Mouse (Mus musculus): ENCODE measurements around the gene Btd. TPM values are rescaled to one million over a fixed set of nuclear protein-coding genes. Genes with fewer than 3 reads are reported as not detected.
A peak's percentile ranks its signal among the peaks of the same experiment; 100 is the strongest.
"Not testable (repeated sequence)": the region's sequence is repeated elsewhere in the genome, so short reads cannot be mapped to it uniquely, and the experiment has no call there.

Btd gene
- 27.8 and 28.6 TPM in 2 replicates for polyA plus RNA-seq (2015; fragmentation: Nextera tagmentation; extraction: Ambion mirVana)

DNA sequence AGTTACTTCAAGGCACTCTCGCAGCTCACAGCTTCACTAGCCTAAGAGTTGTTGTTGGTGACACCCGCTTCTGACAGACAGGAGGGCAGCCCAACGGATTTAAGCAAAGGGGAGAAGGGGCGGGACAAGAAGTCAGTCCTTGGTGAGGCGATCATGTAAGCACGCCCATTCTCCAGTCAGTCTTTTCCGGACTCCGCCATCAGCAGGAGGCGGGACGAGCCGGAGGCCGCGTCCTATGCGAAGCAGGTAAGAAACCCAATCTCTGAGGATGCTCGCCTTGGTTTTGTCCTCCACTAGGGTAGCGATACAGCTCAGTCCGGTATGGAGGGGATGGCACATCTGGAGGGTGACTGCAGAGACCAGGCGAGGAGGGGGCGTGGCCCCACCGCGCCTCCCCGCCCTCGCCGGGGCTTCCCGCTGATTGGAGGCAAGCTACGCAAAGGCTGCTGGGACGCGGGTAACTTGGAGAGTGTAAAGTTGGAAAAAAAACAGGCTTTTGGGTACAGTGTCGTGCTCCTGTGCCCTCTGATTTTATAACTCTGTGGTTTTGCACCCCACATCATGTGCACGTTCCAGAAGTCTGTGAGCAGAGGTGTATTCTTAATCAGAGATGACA, at the start of gene Btd, which contains the start of gene Hacl1:
TSS of gene Btd (plus strand) at position 139 of the 616 bp plus-strand sequence.
TSS of gene Hacl1 (minus strand) at position 397 of the 616 bp plus-strand sequence.
- Histone ChIP-seq H3K27ac (ENCODE audit: low read length) (peak within 1 kb of the TSS; percentile 81), H3K9ac (ENCODE audit: low read length) (peak within 1 kb of the TSS; percentile 77), H3K36me3 (ENCODE audit: control insufficient read depth, insufficient read depth, low read length) (no peaks in the 10 kb centered on the region), H3K4me3 (ENCODE audit: low read length) (peak within 1 kb of the TSS; percentile 72), H3K27me3 (ENCODE audit: control insufficient read depth, insufficient read depth, low read depth, low read length) (no peaks in the 10 kb centered on the region), H3K4me2 (ENCODE audit: low read depth, low read length) (peak within 1 kb of the TSS; percentile 80), H3K4me1 (replicated peaks; ENCODE audit: control insufficient read depth, insufficient read depth, low read length) (peaks cover 3% of the 10 kb centered on the region; the same call in 1 of the 2 replicates), H3K9me3 (ENCODE audit: control insufficient read depth, low read length) (no peaks in the 10 kb centered on the region)
- peak; percentile 98 for ATAC-seq (ENCODE audit: low read depth)
- 0% methylated on average over 30 of the region's 30 CpGs for WGBS

DNA sequence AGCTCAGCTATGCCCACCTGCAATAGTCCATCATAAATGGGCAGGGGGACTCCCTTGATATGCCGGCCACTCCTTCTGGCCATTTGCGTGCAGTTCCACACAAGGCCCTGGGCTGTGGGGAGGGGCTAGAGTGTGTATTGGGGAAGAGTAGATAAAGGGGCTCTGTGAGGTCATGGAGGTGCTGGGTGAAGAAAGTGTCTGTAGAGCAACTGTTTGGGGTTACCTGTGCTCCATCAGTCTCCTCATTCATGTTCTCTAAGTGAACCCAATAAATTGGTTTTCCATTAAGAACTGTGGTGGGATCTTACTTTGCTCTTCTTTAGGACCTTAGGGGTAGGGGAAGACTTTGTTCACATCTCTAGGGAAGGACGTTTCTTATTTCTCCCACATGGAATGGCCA, 49.6 kb upstream of the Btd start, which contains the start of gene Colq:
TSS of gene Colq (minus strand) at position 101 of the 400 bp plus-strand sequence.
- no peak within 1 kb of the TSS for H3K27ac ChIP-seq (ENCODE audit: low read length)
- H3K27me3 ChIP-seq (ENCODE audit: control insufficient read depth, insufficient read depth, low read depth, low read length): no peaks in the 10 kb centered on the region
- no peaks in the 10 kb centered on the region for H3K4me1 ChIP-seq (replicated peaks; ENCODE audit: control insufficient read depth, insufficient read depth, low read length)
- ATAC-seq (ENCODE audit: low read depth): no peak
- WGBS: 86% methylated on average over 3 of the region's 3 CpGs
- H3K36me3 ChIP-seq (ENCODE audit: control insufficient read depth, insufficient read depth, low read length): no peaks in the 10 kb centered on the region
- no peak within 1 kb of the TSS for H3K4me2 ChIP-seq (ENCODE audit: low read depth, low read length)
- H3K9me3 ChIP-seq (ENCODE audit: control insufficient read depth, low read length): no peaks in the 10 kb centered on the region
- H3K4me3 ChIP-seq (ENCODE audit: low read length): no peak within 1 kb of the TSS
- H3K9ac ChIP-seq (ENCODE audit: low read length): no peak within 1 kb of the TSS

DNA sequence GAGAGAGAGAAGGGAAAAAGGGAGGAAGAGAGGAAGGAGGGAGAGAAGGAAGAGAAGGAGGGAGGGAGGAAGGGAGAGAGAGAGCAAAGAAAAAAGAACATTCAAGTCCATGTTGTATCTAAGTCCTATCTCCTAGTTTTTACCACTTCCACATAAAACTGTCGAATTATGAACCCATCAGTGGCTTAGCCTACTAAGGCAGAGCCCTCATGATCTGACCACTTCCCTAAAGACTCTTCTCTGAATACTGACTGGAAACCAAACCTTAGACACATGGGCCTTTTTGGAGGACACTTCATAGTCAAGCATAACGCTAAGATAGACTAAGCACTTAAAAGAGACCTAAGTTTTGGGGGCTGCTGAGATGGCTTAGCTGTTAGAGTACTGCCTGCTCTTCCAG, 47.8 kb upstream of the Btd start:
- no peak for ATAC-seq (ENCODE audit: low read depth)
- no peak overlapping the region for H3K27ac ChIP-seq (ENCODE audit: low read length)
- 86% methylated on average over 2 of the region's 2 CpGs for WGBS
- H3K4me1 ChIP-seq (replicated peaks; ENCODE audit: control insufficient read depth, insufficient read depth, low read length): no peaks in the 10 kb centered on the region
- no peaks in the 10 kb centered on the region for H3K9me3 ChIP-seq (ENCODE audit: control insufficient read depth, low read length)
- no peak overlapping the region for H3K4me2 ChIP-seq (ENCODE audit: low read depth, low read length)
- H3K9ac ChIP-seq (ENCODE audit: low read length): no peak overlapping the region
- no peaks in the 10 kb centered on the region for H3K27me3 ChIP-seq (ENCODE audit: control insufficient read depth, insufficient read depth, low read depth, low read length)
- no peaks in the 10 kb centered on the region for H3K36me3 ChIP-seq (ENCODE audit: control insufficient read depth, insufficient read depth, low read length)
- no peak overlapping the region for H3K4me3 ChIP-seq (ENCODE audit: low read length)

DNA sequence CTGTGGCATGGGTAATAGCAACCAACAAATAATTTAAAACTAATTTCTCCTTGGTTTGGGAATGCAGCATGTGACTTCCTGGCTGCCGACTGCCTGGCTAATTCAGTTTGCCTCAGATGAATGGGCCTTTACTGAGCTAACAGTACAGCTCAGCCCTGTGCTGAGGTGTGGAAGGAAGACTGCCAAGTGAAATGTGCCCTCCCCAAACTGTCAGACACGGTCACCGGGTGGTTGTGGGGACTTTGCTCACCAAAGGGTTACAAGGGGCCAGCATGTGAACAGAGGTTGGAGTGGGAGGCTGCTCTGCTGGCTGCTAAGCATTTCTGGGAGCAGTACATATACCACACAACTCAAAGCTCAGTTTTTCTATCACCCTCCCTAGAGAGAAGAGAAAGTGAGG, 46.1 kb upstream of the Btd start:
- Histone ChIP-seq H3K4me2 (ENCODE audit: low read depth, low read length) (no peak overlapping the region), H3K4me1 (replicated peaks; ENCODE audit: control insufficient read depth, insufficient read depth, low read length) (no peaks in the 10 kb centered on the region), H3K9ac (ENCODE audit: low read length) (no peak overlapping the region), H3K36me3 (ENCODE audit: control insufficient read depth, insufficient read depth, low read length) (no peaks in the 10 kb centered on the region), H3K27me3 (ENCODE audit: control insufficient read depth, insufficient read depth, low read depth, low read length) (no peaks in the 10 kb centered on the region), H3K9me3 (ENCODE audit: control insufficient read depth, low read length) (no peaks in the 10 kb centered on the region), H3K4me3 (ENCODE audit: low read length) (no peak overlapping the region), H3K27ac (ENCODE audit: low read length) (no peak overlapping the region)
- WGBS: 64% methylated on average over 3 of the region's 3 CpGs
- no peak for ATAC-seq (ENCODE audit: low read depth)

DNA sequence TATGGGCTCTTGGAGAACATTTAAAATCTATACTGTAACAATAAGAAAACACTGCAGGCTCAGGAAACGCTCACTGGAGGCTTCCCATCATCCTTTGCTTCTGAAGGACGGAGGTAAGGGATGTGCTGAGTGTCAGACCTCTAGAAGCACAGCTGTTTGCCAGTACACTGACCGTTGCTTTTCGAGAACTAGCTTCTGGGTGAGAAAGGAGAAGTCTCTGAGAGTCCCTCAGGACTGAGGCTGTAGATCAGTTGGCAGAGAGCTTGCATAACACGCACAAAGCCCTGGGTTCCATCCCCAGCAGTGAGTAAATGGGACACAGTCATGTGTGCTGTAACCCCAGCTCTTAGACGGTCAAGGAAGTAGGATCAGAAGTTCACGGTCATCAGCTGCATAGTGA, 44.4 kb upstream of the Btd start:
- no peak overlapping the region for H3K4me2 ChIP-seq (ENCODE audit: low read depth, low read length)
- WGBS: 64% methylated on average over 7 of the region's 7 CpGs
- H3K4me1 ChIP-seq (replicated peaks; ENCODE audit: control insufficient read depth, insufficient read depth, low read length): no peaks in the 10 kb centered on the region
- no peaks in the 10 kb centered on the region for H3K27me3 ChIP-seq (ENCODE audit: control insufficient read depth, insufficient read depth, low read depth, low read length)
- no peaks in the 10 kb centered on the region for H3K9me3 ChIP-seq (ENCODE audit: control insufficient read depth, low read length)
- no peaks in the 10 kb centered on the region for H3K36me3 ChIP-seq (ENCODE audit: control insufficient read depth, insufficient read depth, low read length)
- ATAC-seq (ENCODE audit: low read depth): no peak
- H3K27ac ChIP-seq (ENCODE audit: low read length): no peak overlapping the region
- H3K4me3 ChIP-seq (ENCODE audit: low read length): no peak overlapping the region
- H3K9ac ChIP-seq (ENCODE audit: low read length): no peak overlapping the region

DNA sequence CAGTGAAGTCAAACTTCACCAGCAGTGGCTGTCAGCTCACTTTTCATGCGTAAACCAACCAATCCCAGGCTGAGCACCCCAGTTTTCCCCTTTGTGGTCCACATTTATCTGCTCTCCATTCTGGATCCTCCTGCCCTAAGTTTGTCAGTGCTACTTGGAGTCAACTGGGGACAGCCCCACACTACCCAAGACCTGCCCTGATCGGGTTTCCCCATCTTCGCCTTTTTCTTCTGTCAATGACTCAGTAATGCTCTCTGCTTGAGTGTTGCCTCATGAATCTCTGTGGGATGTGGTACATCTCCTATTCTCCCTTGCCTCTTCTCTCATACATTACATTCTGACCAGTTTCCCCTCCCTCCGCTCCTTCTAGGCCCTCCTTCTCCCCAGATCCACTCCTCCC, 43.4 kb upstream of the Btd start:
- no peaks in the 10 kb centered on the region for H3K4me1 ChIP-seq (replicated peaks; ENCODE audit: control insufficient read depth, insufficient read depth, low read length)
- no peak overlapping the region for H3K4me2 ChIP-seq (ENCODE audit: low read depth, low read length)
- WGBS: 92% methylated on average over 4 of the region's 4 CpGs
- H3K27ac ChIP-seq (ENCODE audit: low read length): no peak overlapping the region
- H3K9me3 ChIP-seq (ENCODE audit: control insufficient read depth, low read length): no peaks in the 10 kb centered on the region
- no peak overlapping the region for H3K4me3 ChIP-seq (ENCODE audit: low read length)
- H3K36me3 ChIP-seq (ENCODE audit: control insufficient read depth, insufficient read depth, low read length): no peaks in the 10 kb centered on the region
- no peak for ATAC-seq (ENCODE audit: low read depth)
- H3K27me3 ChIP-seq (ENCODE audit: control insufficient read depth, insufficient read depth, low read depth, low read length): no peaks in the 10 kb centered on the region
- H3K9ac ChIP-seq (ENCODE audit: low read length): no peak overlapping the region

DNA sequence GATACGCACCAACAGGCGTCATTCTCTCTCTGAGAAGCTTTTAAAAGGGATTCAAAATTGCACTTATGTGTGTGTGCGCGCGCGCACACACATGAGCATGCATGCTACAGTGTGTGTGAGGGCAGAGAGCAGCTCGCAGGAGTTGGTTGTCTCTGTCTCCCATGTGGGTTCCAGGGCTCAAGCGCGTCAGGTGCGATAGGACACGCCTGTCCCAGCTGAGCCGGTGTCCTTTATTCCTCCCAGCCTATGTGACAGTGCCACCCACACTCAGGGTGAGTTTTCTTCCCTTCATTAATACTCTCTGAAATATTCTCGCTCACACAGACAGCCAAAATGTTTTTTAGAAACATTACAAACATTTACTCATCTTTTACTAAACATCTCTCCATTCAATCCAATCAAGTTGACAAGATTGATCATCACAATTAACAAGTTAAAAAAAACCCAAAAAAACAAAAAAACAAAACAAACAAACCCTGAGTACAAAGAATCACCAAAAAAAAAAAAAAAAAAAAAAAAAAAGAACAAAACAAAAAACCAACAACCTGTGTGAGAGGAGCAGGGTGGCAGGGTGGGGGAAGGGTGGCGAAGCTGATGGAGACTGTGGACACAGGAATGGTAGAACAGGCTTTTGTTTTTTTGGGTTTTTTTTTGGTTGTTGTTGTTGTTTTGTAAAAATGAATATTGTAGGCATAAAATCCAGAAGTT, 38.8 kb upstream of the Btd start:
- Histone ChIP-seq H3K4me1 (replicated peaks; ENCODE audit: control insufficient read depth, insufficient read depth, low read length) (no peaks in the 10 kb centered on the region), H3K36me3 (ENCODE audit: control insufficient read depth, insufficient read depth, low read length) (no peaks in the 10 kb centered on the region), H3K9me3 (ENCODE audit: control insufficient read depth, low read length) (no peaks in the 10 kb centered on the region), H3K9ac (ENCODE audit: low read length) (no peak overlapping the region), H3K4me3 (ENCODE audit: low read length) (no peak overlapping the region), H3K27me3 (ENCODE audit: control insufficient read depth, insufficient read depth, low read depth, low read length) (no peaks in the 10 kb centered on the region), H3K4me2 (ENCODE audit: low read depth, low read length) (no peak overlapping the region), H3K27ac (ENCODE audit: low read length) (no peak overlapping the region)
- ATAC-seq (ENCODE audit: low read depth): no peak
- 91% methylated on average over 14 of the region's 14 CpGs for WGBS

DNA sequence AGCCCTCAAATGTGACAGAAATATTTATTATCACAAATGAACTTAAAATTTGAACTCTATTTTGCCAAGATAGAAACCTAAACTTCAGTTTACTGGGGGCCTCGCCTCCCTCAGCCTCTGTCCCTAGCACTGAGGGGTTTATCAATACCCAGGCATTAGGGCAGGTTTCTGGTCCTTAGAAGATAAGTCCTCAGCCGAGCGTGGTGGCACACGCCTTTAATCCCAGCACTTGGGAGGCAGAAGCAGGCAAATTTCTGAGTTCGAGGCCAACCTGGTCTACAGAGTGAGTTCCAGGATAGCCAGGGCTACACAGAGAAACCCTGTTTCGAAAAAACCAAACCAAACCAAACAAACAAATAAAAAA, 38.2 kb upstream of the Btd start:
- not testable (repeated sequence) for H3K4me1 ChIP-seq (replicated peaks; ENCODE audit: control insufficient read depth, insufficient read depth, low read length); H3K4me2 ChIP-seq (ENCODE audit: low read depth, low read length); H3K4me3 ChIP-seq (ENCODE audit: low read length); H3K9me3 ChIP-seq (ENCODE audit: control insufficient read depth, low read length); H3K36me3 ChIP-seq (ENCODE audit: control insufficient read depth, insufficient read depth, low read length); ATAC-seq (ENCODE audit: low read depth); H3K27ac ChIP-seq (ENCODE audit: low read length); H3K9ac ChIP-seq (ENCODE audit: low read length); H3K27me3 ChIP-seq (ENCODE audit: control insufficient read depth, insufficient read depth, low read depth, low read length)
- 78% methylated on average over 6 of the region's 6 CpGs for WGBS

DNA sequence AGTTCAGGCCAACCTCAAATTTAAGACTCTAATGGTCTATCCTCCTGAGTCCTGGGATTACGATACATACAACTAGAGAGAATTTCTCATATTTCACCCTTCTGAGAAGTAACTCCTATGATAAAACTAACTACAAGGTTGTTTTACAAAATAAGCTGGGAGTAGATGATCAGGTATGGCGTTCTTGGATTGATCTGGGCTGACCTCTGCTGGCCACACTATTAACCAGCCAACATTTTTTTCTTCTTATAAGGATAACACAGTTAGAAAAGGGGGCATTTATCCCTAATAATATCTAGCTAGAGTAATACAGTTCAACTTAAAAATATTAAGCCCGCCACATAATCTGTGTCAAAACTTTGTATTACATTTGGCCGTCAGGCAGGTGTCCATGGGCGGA, 35.9 kb upstream of the Btd start:
- H3K4me1 ChIP-seq (replicated peaks; ENCODE audit: control insufficient read depth, insufficient read depth, low read length): no peaks in the 10 kb centered on the region
- H3K36me3 ChIP-seq (ENCODE audit: control insufficient read depth, insufficient read depth, low read length): no peaks in the 10 kb centered on the region
- no peak overlapping the region for H3K4me2 ChIP-seq (ENCODE audit: low read depth, low read length)
- no peak for ATAC-seq (ENCODE audit: low read depth)
- no peaks in the 10 kb centered on the region for H3K9me3 ChIP-seq (ENCODE audit: control insufficient read depth, low read length)
- H3K27ac ChIP-seq (ENCODE audit: low read length): no peak overlapping the region
- H3K27me3 ChIP-seq (ENCODE audit: control insufficient read depth, insufficient read depth, low read depth, low read length): no peaks in the 10 kb centered on the region
- no peak overlapping the region for H3K4me3 ChIP-seq (ENCODE audit: low read length)
- WGBS: 64% methylated on average over 5 of the region's 5 CpGs
- H3K9ac ChIP-seq (ENCODE audit: low read length): no peak overlapping the region
